Mouse (Mus musculus): ENCODE measurements around the gene Apba2. TPM values are rescaled to one million over a fixed set of nuclear protein-coding genes. Genes with fewer than 3 reads are reported as not detected.

Gene Apba2
- polyA plus RNA-seq, 1 experiment: not detected

GRCm38 (mm10) chr7:64716286-64716685, 214.8 kb downstream of the Apba2 start:
- H3K79me2 ChIP-seq (ENCODE audit: control insufficient read depth, insufficient read depth): no peaks in the 10 kb centered on the region
- no peaks in the 10 kb centered on the region for H3K36me3 ChIP-seq (ENCODE audit: control insufficient read depth, insufficient read depth)
- H3K4me3 ChIP-seq (ENCODE audit: insufficient read depth, poor library complexity, severe bottlenecking): no peak overlapping the region
- H3K27me3 ChIP-seq (ENCODE audit: control insufficient read depth, insufficient read depth, insufficient read length): no peaks in the 10 kb centered on the region
- H3K79me3 ChIP-seq (ENCODE audit: low read depth): no peaks in the 10 kb centered on the region
- H3ac ChIP-seq (ENCODE audit: control insufficient read depth, insufficient read length, low read depth): no peak overlapping the region
- TF ChIP-seq MYOD1 (IDR thresholded peaks at IDR 0.05; ENCODE audit: control insufficient read depth, insufficient read length, low read depth): no peak
- no peak for TF ChIP-seq USF1 (IDR thresholded peaks at IDR 0.05; ENCODE audit: low read depth)
- TF ChIP-seq MAX (IDR thresholded peaks at IDR 0.05): no peak
- no peak for TF ChIP-seq MYOG (IDR thresholded peaks at IDR 0.05; ENCODE audit: control insufficient read depth, extremely low read depth, insufficient read length)

DNA sequence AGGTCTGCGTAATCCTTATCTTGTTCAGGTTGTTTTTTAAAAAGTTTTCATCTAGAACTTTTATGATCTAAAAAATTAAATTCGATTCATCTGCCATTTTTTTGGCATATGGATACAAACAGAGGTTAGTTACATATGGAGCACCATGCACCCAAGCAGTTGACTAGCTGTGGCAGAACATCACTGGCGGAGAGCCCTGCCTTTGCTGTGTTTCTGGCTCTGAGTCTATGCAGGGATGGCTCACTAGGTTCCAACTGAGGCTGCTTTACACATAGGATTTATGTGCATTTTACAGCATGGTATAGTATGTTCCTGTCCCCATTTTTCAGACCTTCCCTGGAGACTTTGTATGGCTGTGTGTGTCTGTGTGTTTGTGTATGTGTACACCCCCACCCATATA, 221.8 kb downstream of the Apba2 start:
- H3ac ChIP-seq (ENCODE audit: control insufficient read depth, insufficient read length, low read depth): no peak overlapping the region
- no peak for TF ChIP-seq CTCF (IDR thresholded peaks at IDR 0.05; ENCODE audit: control insufficient read depth, insufficient read depth, insufficient read length)
- no peak for TF ChIP-seq MYOG (IDR thresholded peaks at IDR 0.05; ENCODE audit: control insufficient read depth, extremely low read depth, insufficient read length)
- no peak for TF ChIP-seq MAX (IDR thresholded peaks at IDR 0.05)
- no peak for TF ChIP-seq FOSL1 (IDR thresholded peaks at IDR 0.05; ENCODE audit: insufficient read depth, low read length, poor library complexity, severe bottlenecking)
- TF ChIP-seq MYOD1 (IDR thresholded peaks at IDR 0.05; ENCODE audit: control insufficient read depth, insufficient read length, low read depth): no peak
- no peak for TF ChIP-seq CEBPB (IDR thresholded peaks at IDR 0.05; ENCODE audit: low read depth)
- TF ChIP-seq USF1 (IDR thresholded peaks at IDR 0.05; ENCODE audit: low read depth): no peak
- no peaks in the 10 kb centered on the region for H3K36me3 ChIP-seq (ENCODE audit: control insufficient read depth, insufficient read depth)
- H3K79me3 ChIP-seq (ENCODE audit: low read depth): no peaks in the 10 kb centered on the region
- H3K27me3 ChIP-seq (ENCODE audit: control insufficient read depth, insufficient read depth, insufficient read length): no peaks in the 10 kb centered on the region
- no peaks in the 10 kb centered on the region for H3K79me2 ChIP-seq (ENCODE audit: control insufficient read depth, insufficient read depth)
- no peak overlapping the region for H3K4me3 ChIP-seq (ENCODE audit: insufficient read depth, poor library complexity, severe bottlenecking)

DNA sequence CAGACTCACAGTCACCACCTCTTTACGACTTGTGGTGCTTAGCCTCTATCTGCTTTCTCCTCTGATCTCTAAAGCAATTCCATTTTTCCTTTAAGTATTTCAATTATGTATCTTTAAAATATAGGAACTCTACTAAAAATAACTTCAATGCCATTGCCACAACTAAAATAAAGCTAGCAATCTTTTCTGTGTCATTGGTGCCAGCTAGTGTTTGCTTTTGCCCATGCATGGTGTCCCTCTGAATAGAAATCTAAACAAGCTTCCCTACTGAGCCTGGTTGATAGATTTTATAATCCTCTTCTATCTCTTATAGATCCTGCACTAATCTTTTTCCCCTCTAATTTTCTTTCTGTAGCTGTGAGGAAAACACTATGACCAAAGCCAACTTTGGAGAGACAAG, 222.9 kb downstream of the Apba2 start:
- H3K4me3 ChIP-seq (ENCODE audit: insufficient read depth, poor library complexity, severe bottlenecking): no peak overlapping the region
- no peaks in the 10 kb centered on the region for H3K27me3 ChIP-seq (ENCODE audit: control insufficient read depth, insufficient read depth, insufficient read length)
- no peaks in the 10 kb centered on the region for H3K36me3 ChIP-seq (ENCODE audit: control insufficient read depth, insufficient read depth)
- H3ac ChIP-seq (ENCODE audit: control insufficient read depth, insufficient read length, low read depth): no peak overlapping the region
- no peaks in the 10 kb centered on the region for H3K79me2 ChIP-seq (ENCODE audit: control insufficient read depth, insufficient read depth)
- no peaks in the 10 kb centered on the region for H3K79me3 ChIP-seq (ENCODE audit: low read depth)
- TF ChIP-seq USF1 (IDR thresholded peaks at IDR 0.05; ENCODE audit: low read depth): no peak
- no peak for TF ChIP-seq MYOD1 (IDR thresholded peaks at IDR 0.05; ENCODE audit: control insufficient read depth, insufficient read length, low read depth)
- no peak for TF ChIP-seq CEBPB (IDR thresholded peaks at IDR 0.05; ENCODE audit: low read depth)
- TF ChIP-seq FOSL1 (IDR thresholded peaks at IDR 0.05; ENCODE audit: insufficient read depth, low read length, poor library complexity, severe bottlenecking): no peak
- TF ChIP-seq MAX (IDR thresholded peaks at IDR 0.05): no peak
- TF ChIP-seq CTCF (IDR thresholded peaks at IDR 0.05; ENCODE audit: control insufficient read depth, insufficient read depth, insufficient read length): no peak
- TF ChIP-seq MYOG (IDR thresholded peaks at IDR 0.05; ENCODE audit: control insufficient read depth, extremely low read depth, insufficient read length): no peak

GRCm38 (mm10) chr7:64725967-64726695, 224.6 kb downstream of the Apba2 start:
- TF ChIP-seq FOSL1 (IDR thresholded peaks at IDR 0.05; ENCODE audit: insufficient read depth, low read length, poor library complexity, severe bottlenecking) (no peak), USF1 (IDR thresholded peaks at IDR 0.05; ENCODE audit: low read depth) (no peak), MYOG (IDR thresholded peaks at IDR 0.05; ENCODE audit: control insufficient read depth, extremely low read depth, insufficient read length) (no peak)
- no peak overlapping the region for H3K4me3 ChIP-seq (ENCODE audit: insufficient read depth, poor library complexity, severe bottlenecking)
- H3ac ChIP-seq (ENCODE audit: control insufficient read depth, insufficient read length, low read depth): no peak overlapping the region

DNA sequence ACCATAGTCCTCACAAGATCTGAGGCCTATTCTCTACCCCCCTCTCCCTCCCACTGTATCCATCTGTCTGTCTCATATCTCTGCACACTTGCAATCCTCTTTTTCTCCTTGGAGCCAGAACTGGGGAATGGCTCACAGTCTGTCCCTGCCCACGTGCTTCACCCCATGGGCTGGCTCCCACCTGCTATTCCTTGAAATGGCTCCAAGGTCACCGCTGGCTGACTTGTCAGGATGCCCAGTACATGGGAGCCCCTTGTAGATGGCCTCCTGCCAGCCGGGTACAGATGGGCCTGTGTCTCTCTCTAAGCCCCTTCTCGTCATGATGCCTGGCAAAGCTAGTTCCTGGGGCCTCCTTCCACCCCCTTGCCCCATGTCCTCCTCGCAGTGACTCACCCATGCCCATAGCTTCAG, 226.7 kb downstream of the Apba2 start:
- Histone ChIP-seq H3K36me3 (ENCODE audit: control insufficient read depth, insufficient read depth) (no peaks in the 10 kb centered on the region), H3K79me3 (ENCODE audit: low read depth) (no peaks in the 10 kb centered on the region), H3K27me3 (ENCODE audit: control insufficient read depth, insufficient read depth, insufficient read length) (no peaks in the 10 kb centered on the region), H3ac (ENCODE audit: control insufficient read depth, insufficient read length, low read depth) (no peak overlapping the region), H3K4me3 (ENCODE audit: insufficient read depth, poor library complexity, severe bottlenecking) (no peak overlapping the region), H3K79me2 (ENCODE audit: control insufficient read depth, insufficient read depth) (no peaks in the 10 kb centered on the region)
- TF ChIP-seq FOSL1 (IDR thresholded peaks at IDR 0.05; ENCODE audit: insufficient read depth, low read length, poor library complexity, severe bottlenecking) (no peak), CEBPB (IDR thresholded peaks at IDR 0.05; ENCODE audit: low read depth) (no peak), USF1 (IDR thresholded peaks at IDR 0.05; ENCODE audit: low read depth) (no peak), MYOD1 (IDR thresholded peaks at IDR 0.05; ENCODE audit: control insufficient read depth, insufficient read length, low read depth) (no peak), MAX (IDR thresholded peaks at IDR 0.05) (no peak), CTCF (IDR thresholded peaks at IDR 0.05; ENCODE audit: control insufficient read depth, insufficient read depth, insufficient read length) (no peak), MYOG (IDR thresholded peaks at IDR 0.05; ENCODE audit: control insufficient read depth, extremely low read depth, insufficient read length) (no peak)

More at GRCm38 (mm10) chr7:64725967-64726695, 224.6 kb downstream of the Apba2 start:
- H3K36me3 ChIP-seq (ENCODE audit: control insufficient read depth, insufficient read depth): no peaks in the 10 kb centered on the region
- no peaks in the 10 kb centered on the region for H3K79me3 ChIP-seq (ENCODE audit: low read depth)
- no peaks in the 10 kb centered on the region for H3K79me2 ChIP-seq (ENCODE audit: control insufficient read depth, insufficient read depth)
- no peaks in the 10 kb centered on the region for H3K27me3 ChIP-seq (ENCODE audit: control insufficient read depth, insufficient read depth, insufficient read length)

DNA sequence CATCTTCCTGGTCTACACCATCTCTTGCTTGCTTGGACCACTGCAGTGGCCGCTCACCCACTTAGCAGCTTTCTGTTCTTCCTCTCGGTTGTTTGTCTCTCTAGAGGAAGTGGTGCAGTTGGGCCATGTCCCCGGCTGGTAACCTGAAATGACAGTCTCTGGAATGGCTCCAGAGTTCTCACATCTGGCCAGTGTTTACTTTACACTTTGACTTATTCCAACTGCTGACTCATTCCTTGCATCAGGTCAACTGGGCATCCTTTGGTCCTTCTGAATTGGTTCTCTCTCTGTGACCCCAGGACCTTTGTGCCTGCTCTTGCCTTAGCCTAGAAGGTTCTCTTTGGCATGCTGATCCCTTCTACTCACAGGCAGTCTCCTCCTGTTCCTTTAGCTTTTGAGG, 227.3 kb downstream of the Apba2 start:
- H3ac ChIP-seq (ENCODE audit: control insufficient read depth, insufficient read length, low read depth): no peak overlapping the region
- no peaks in the 10 kb centered on the region for H3K27me3 ChIP-seq (ENCODE audit: control insufficient read depth, insufficient read depth, insufficient read length)
- no peak for TF ChIP-seq MAX (IDR thresholded peaks at IDR 0.05)
- no peak for TF ChIP-seq USF1 (IDR thresholded peaks at IDR 0.05; ENCODE audit: low read depth)
- no peak for TF ChIP-seq FOSL1 (IDR thresholded peaks at IDR 0.05; ENCODE audit: insufficient read depth, low read length, poor library complexity, severe bottlenecking)
- no peak for TF ChIP-seq CEBPB (IDR thresholded peaks at IDR 0.05; ENCODE audit: low read depth)
- TF ChIP-seq MYOG (IDR thresholded peaks at IDR 0.05; ENCODE audit: control insufficient read depth, extremely low read depth, insufficient read length): no peak
- no peak for TF ChIP-seq CTCF (IDR thresholded peaks at IDR 0.05; ENCODE audit: control insufficient read depth, insufficient read depth, insufficient read length)
- TF ChIP-seq MYOD1 (IDR thresholded peaks at IDR 0.05; ENCODE audit: control insufficient read depth, insufficient read length, low read depth): no peak
- H3K36me3 ChIP-seq (ENCODE audit: control insufficient read depth, insufficient read depth): no peaks in the 10 kb centered on the region
- H3K79me3 ChIP-seq (ENCODE audit: low read depth): no peaks in the 10 kb centered on the region
- no peaks in the 10 kb centered on the region for H3K79me2 ChIP-seq (ENCODE audit: control insufficient read depth, insufficient read depth)
- H3K4me3 ChIP-seq (ENCODE audit: insufficient read depth, poor library complexity, severe bottlenecking): no peak overlapping the region
